Mouse (Mus musculus) brain, embryonic 14.5 days (tissue): ENCODE data around the gene Olfr666.

Experiments
- CTCF ChIP-seq: fragments of 200-500 bp; IDR thresholded peaks from 2 replicates; pipeline ENCODE4 v1.5.1; 2012; ENCODE audit warnings: inconsistent platforms, mild to moderate bottlenecking, moderate library complexity, borderline replicate concordance; ENCODE audit not compliant: insufficient read depth, insufficient read length; ENCODE audit errors: extremely low read depth
- POLR2A ChIP-seq: fragments of 200-500 bp; IDR thresholded peaks from 2 replicates; pipeline ENCODE4 v1.6.1; 2012; ENCODE audit warnings: mild to moderate bottlenecking, inconsistent platforms, borderline replicate concordance; ENCODE audit not compliant: poor library complexity, insufficient read depth, insufficient read length, severe bottlenecking; ENCODE audit errors: extremely low read depth

DNA sequence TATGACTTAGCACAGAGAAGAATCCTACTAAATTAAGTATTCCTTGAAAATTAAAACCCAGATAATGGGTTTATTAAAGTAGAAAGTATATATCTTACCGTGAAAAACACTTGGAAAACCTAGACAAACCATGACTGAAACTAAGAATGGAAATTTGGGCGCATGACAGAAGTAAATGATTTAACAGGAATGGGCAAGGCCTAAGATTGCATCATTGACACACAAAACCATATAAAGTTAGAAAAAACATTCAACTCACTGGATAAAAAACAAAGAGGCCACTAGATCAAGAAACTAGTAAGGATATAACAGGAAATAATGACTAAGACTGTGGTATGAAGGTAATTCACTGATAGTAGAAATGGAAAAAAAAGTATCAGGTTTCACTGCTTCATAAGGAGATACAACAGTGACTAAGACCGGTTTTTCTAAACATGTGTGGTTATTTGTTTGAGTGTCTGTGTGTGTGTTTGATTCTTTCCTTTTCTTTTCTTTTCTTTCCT, 40.5 kb downstream of the Olfr666 start:
- TF ChIP-seq CTCF (no peak), POLR2A (no peak)
